Mouse (Mus musculus): ENCODE data around the gene Dnajc3.

Gene Dnajc3

GRCm38 (mm10) chr14:118984161-118984560, 46.4 kb downstream of the Dnajc3 start:
- DNase-seq = no peak

DNA sequence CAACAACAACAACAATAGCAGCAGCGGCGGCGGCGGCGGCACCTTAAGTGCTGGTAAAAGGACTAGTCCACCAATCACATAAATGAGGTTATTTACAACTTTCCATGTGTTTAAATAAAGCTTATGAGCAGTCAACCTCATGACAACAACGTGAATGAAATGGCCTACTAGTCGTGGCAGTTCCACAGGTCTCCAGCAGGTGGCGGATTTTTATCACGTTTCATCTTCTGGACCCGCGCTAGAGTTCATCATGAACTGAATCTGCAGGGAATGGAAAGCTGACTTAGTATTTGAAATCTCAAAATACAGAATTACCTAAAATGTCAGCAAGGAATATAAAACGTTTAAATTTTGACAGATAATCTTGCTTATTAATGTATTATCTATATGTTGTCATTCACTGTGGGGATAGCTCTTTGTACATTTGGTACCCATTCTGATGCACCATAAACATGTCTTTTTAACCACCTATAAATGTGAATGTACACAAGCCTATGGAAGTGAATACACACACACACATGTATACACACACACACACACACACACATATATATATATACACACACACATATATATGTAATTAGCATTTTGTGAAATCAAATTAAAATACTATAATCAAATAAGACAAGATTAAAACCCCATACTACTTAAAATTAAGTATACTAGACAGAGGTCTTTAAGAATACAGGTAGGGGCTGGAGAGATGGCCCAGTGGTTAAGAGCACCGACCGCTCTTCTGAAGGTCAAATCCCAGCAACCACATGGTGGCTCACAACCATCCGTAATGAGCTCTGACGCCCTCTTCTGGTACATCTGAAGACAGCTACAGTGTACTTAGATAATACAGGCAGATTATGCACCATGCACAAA, 49.1 kb downstream of the Dnajc3 start:
- DNase-seq = peak; percentile 78

DNA sequence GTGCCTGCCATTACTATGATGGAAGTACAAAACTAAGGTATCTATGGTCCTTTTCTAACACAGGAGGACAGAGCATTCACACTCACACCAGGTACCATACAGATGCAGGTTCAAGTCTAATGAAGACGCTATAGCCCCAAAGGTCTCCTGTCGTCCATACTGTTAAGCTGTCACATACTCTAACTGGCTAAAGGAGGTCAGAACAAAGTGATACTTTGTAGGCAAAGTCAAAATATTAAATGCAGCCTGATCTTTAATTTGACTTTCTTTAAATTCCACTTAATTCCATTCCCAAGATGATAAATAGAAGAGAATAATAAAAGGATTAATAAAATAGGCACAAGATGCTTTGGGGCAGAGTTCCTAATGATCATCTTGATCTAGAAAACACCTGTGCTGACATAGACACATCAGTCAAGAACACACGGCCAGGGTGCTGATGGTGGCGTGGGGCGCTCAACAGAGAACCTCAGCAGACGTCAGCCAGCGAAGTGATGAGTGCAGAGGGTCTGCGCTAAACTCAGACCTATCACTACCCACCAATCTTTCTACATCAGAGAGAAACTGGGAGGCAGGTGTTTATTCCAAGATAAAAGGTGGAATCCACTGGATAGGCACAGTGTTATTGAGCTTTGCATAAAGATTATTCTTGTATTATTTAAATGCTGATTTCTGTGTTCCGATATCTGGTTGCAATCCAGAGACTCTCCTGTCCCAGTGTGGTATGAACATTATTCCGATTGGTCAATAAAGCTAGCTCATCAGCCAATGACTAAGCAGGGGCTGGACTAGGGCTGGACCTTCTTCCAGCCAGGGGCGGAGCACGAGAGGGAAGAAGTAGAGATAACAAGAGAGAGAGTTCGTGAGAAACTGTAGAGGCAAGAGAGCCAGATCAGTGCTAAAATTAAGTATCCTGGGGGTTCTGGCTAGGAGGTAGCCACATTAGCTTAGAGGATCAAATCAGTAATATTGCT, 50.0 kb downstream of the Dnajc3 start:
- DNase-seq = no peak

GRCm38 (mm10) chr14:118995226-118995925, 57.6 kb downstream of the Dnajc3 start:
- DNase-seq = no peak

DNA sequence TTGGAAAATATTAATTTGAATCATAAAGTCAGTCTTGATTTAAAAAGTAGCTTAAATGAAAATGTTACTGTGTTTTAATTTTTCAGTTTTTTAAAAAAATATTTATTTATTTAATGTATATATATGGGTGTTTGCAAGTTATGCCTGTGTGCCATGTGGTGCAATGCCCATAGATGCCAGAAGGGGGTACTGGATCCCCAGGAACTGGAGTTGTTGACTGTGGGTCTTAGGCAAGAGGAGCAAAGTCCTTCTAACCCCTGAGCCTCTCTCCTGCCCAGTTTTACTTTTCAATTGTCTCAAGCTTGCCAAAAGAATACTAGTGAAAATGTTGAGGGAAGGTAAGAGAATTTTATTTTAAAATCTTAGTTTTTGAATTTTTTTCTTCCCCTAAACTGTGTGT, 65.5 kb downstream of the Dnajc3 start:
- no peak for DNase-seq

DNA sequence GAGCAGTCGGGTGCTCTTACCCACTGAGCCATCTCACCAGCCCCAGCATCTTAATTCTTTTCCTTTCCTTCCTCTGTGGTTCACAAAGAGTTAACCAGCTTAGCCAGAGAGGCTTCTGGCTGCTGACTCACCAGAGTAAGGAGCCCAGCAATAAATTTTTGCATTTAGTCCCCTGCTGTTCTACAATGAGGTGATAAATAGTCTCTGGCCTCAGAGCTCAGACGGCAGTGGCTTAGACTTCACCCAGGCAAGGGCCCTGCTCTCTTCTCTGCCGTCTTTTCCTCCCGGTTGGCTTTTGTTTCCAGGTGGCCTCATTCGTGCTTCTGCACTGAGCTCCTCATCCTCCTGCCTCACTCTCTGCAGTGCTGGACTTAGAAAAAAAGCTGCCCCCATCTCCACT, 68.1 kb downstream of the Dnajc3 start:
- peak; percentile 41 for DNase-seq

DNA sequence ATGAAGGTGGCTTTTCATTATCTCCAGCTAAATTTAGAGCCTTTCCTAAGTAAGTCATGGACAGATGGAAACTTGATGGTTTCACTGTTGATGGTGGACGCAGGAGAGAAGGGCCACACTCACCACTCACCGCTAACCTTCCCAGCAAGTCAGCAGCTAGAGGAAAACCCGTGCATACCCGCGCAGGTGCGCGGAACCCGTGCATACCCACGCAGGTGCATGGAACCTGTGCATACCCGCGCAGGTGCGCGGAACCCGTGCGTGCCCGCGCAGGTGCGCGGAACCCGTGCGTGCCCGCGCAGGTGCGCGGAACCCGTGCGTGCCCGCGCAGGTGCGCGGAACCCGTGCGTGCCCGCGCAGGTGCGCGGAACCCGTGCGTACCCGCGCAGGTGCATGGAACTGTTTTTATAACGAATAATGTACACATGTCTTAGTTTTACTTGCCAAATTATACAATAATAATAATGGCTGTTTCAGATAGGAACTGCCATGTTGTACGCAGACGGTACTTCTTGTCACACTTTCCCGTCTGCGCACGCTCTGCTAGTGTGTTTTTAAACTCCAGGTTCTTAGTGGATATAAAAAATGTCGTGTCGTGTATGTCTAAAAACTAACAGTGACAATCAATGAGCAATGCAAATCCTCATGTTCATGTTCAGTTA, 68.8 kb downstream of the Dnajc3 start:
- peak; percentile 73 for DNase-seq

GRCm38 (mm10) chr14:119007103-119007951, 69.6 kb downstream of the Dnajc3 start:
- peak; percentile 100 for DNase-seq

DNA sequence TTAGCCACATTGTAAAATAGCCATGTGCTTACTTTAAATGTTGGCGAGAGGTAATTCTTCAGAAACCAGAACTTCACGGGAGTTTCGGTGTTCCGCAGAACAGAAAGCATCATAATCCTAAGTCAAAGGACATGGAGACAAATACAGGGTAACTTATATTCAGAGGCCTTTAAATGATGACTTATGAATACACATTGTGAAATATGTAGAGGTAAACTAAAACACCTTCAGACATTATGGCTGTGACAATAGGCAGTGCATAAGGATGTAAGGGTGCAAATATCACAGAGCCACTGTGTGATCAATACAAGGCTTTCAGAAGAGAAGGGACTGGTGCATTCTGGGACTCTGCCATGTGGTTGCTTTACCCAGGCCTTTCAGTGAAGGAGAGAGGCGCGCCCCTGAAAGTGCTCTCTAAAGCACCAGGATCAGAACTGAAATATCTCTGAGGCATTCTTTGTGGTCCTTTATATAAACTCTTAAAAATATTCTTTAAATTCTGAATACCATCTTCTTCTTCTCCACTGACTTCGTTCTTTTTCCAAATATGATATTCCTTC, 70.3 kb downstream of the Dnajc3 start:
- peak; percentile 54 for DNase-seq

GRCm38 (mm10) chr14:119009531-119009930, 71.8 kb downstream of the Dnajc3 start:
- no peak for DNase-seq

DNA sequence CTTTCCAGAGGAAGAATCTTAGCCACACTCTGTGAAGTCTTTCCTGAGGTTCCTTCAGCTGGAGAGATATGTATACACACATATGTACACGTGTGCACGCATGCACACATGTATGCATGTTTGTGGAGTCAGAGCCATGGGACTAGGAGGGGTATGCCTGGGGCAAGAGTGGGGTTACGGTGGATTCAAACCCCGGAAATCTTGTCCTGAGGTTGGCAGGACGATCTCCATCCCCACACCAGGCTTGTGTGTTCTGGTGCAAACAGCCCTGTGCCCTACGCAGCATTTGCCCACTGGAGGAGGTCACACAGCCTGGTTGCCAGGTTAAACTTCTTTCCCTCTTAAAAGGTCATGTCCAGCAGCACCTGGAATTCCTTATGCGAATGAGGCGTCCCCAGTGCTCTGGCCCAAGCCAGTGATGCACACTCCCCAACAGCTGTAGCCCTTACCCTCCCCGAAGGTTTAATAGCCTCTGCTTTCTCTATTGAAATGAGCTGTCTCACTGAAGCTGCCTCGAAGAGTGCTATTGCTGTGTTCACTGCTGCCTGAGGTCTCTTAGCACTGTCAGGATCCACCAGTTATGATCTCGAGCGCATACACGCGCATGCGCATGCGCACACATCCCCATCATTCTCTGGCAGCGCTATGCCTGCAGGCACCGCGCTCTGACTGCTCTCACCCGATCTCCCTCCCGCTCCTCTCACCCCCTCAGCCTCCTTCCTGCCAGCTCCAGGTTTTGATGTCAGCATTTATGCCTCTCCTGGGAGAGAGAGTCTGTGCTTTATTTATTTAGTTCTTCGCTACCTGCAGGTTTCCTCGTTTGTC, 75.0 kb downstream of the Dnajc3 start:
- peak; percentile 82 for DNase-seq

DNA sequence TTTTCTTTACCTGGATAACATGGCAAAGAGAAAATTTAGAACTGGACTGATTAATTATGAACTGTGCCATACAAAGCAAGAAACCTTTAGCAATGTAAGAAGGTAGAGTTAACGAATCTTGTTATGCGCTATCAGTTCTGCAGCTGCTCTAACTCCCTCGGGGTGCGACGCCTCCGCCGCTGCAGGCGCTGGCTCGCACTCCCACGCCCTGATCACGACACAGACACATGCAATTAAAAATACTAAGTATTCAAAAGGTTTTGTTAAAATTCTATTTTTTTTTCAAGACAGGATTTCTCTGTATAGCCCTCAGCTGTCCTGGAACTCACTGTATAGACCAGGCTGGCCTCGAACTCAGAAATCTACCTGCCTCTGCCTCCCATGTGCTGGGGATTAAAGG, 75.8 kb downstream of the Dnajc3 start:
- no peak for DNase-seq

- no peak for DNase-seq
Observed at GRCm38 (mm10) chr14:119025889-119026288, 88.1 kb downstream of the Dnajc3 start.

- DNase-seq = peak; percentile 60
Observed at GRCm38 (mm10) chr14:119027130-119027529, 89.4 kb downstream of the Dnajc3 start.

- DNase-seq = no peak
Observed at GRCm38 (mm10) chr14:119027675-119028253, 90.0 kb downstream of the Dnajc3 start.

All from cerebellum, adult 9-10 months (tissue).